ENCODE assay signal across 8 mouse cellular contexts in the genomic region with DNA sequence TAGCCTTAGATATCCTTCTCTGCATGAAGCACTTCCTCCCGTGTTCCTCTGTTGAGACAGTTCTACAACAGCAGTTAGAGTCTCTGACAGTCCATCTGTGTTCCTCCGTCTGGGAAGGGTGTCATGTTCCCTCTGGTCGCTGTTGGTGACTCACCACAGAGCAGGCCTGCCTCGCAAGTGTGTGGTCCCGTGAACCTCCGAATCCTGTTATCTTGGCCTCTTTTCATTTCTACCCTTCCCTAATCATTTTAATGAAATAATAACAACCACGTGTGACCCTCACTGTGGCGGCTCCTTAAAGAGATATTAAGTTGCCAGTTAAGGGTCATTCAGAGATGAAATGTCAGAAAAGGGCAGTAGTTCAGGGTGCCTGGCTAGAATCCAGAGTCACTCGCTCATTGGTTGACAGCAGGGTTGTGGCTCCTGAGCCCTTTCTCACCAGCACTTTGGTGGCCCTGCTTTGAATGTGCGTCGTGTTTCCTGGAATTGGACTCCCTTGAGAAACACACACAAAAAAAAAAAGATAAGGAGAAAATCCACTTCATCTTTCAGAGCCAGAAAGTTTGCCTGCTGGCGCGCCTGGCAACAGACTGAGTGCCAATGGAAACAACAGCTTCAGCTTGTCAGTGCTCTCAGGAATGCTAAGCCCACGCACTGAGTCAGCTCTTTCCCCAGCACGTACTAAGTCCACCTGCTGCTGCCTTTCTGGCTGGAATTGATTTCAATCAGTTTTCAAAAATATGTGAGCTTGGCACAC.
DNase-seq lines count a peak whose midpoint lies in the region; ATAC-seq and TF ChIP-seq lines count a peak whose summit lies in the region.

No protein-coding gene starts in this region.

- WGBS in forebrain, embryonic 14.5 days = 69% methylated on average over 15 of the region's 15 CpGs
- WGBS in forebrain, embryonic 10.5 days = 65% methylated on average over 15 of the region's 15 CpGs
- WGBS in forebrain, postnatal 0 days = 38% methylated on average over 15 of the region's 15 CpGs
- WGBS in limb, embryonic 10.5 days = 26% methylated on average over 15 of the region's 15 CpGs
- WGBS in midbrain, embryonic 14.5 days = 57% methylated on average over 15 of the region's 15 CpGs
- 59% methylated on average over 15 of the region's 15 CpGs for WGBS in midbrain, embryonic 16.5 days

- H3K9ac ChIP-seq in forebrain, embryonic 14.5 days (ENCODE audit: low read length) = no peak overlapping the region
- no peak overlapping the region for H3K9ac ChIP-seq in forebrain, postnatal 0 days
- no peak overlapping the region for H3K9ac ChIP-seq in midbrain, embryonic 14.5 days (replicated peaks; ENCODE audit: low read length)
- H3K9ac ChIP-seq in midbrain, embryonic 16.5 days (ENCODE audit: low read depth, low read length) = no peak overlapping the region

- H3K4me3 ChIP-seq in forebrain, embryonic 14.5 days (ENCODE audit: low read depth, low read length) = no peak overlapping the region
- no peak overlapping the region for H3K4me3 ChIP-seq in forebrain, embryonic 10.5 days
- H3K4me3 ChIP-seq in forebrain, postnatal 0 days (ENCODE audit: low read depth, low read length) = no peak overlapping the region
- no peak overlapping the region for H3K4me3 ChIP-seq in limb, embryonic 10.5 days
- no peak overlapping the region for H3K4me3 ChIP-seq in midbrain, embryonic 14.5 days (replicated peaks; ENCODE audit: low read depth, low read length)
- no peak overlapping the region for H3K4me3 ChIP-seq in midbrain, embryonic 16.5 days (ENCODE audit: low read depth, low read length)

- peak; percentile 52; the same call in 1 of the 2 replicates for ATAC-seq in forebrain, embryonic 14.5 days
- peak; percentile 79 for ATAC-seq in forebrain, postnatal 0 days
- ATAC-seq in midbrain, embryonic 14.5 days (ENCODE audit: low FRiP score, low TSS enrichment) = no peak
- no peak for ATAC-seq in midbrain, embryonic 16.5 days

- TF ChIP-seq CTCF in forebrain, postnatal 0 days (IDR thresholded peaks at IDR 0.05; ENCODE audit: low read depth) = no peak

- no peaks in the 10 kb centered on the region for H3K9me3 ChIP-seq in forebrain, embryonic 14.5 days (replicated peaks; ENCODE audit: control insufficient read depth, low read length)
- no peaks in the 10 kb centered on the region for H3K9me3 ChIP-seq in forebrain, embryonic 10.5 days
- H3K9me3 ChIP-seq in forebrain, postnatal 0 days (ENCODE audit: low read length) = no peaks in the 10 kb centered on the region
- H3K9me3 ChIP-seq in limb, embryonic 10.5 days (replicated peaks) = no peaks in the 10 kb centered on the region
- no peaks in the 10 kb centered on the region for H3K9me3 ChIP-seq in midbrain, embryonic 14.5 days (ENCODE audit: control insufficient read depth, low read length)
- H3K9me3 ChIP-seq in midbrain, embryonic 16.5 days (replicated peaks; ENCODE audit: control insufficient read depth, low read length, poor library complexity, severe bottlenecking) = no peaks in the 10 kb centered on the region

- H3K27me3 ChIP-seq in forebrain, embryonic 14.5 days (replicated peaks; ENCODE audit: control insufficient read depth, insufficient read depth, low read length) = no peaks in the 10 kb centered on the region
- peaks cover 8% of the 10 kb centered on the region for H3K27me3 ChIP-seq in forebrain, embryonic 10.5 days (ENCODE audit: poor library complexity, severe bottlenecking)
- no peaks in the 10 kb centered on the region for H3K27me3 ChIP-seq in forebrain, postnatal 0 days (ENCODE audit: insufficient read depth, low read length)
- H3K27me3 ChIP-seq in limb, embryonic 10.5 days (ENCODE audit: low read depth, poor library complexity, severe bottlenecking) = peaks cover 8% of the 10 kb centered on the region
- no peaks in the 10 kb centered on the region for H3K27me3 ChIP-seq in midbrain, embryonic 14.5 days (ENCODE audit: control insufficient read depth, insufficient read depth, low read length)
- H3K27me3 ChIP-seq in midbrain, embryonic 16.5 days (ENCODE audit: control insufficient read depth, insufficient read depth, low read depth, low read length) = no peaks in the 10 kb centered on the region

- DNase-seq in forebrain, embryonic 14.5 days (ENCODE audit: low spot score) = peak; percentile 58
- no peak for DNase-seq in forebrain, embryonic 10.5 days (ENCODE audit: extremely low spot score, low spot score)
- DNase-seq in forebrain, postnatal 0 days = peak; percentile 83
- DNase-seq in kidney, adult 8-10 months = peak; percentile 7 to 10
- DNase-seq in limb, embryonic 10.5 days (ENCODE audit: low spot score) = peak; percentile 39
- no peak for DNase-seq in midbrain, embryonic 14.5 days
- no peak for DNase-seq in ovary, postnatal 14 days (ENCODE audit: low spot score)

- H3K27ac ChIP-seq in forebrain, embryonic 14.5 days (ENCODE audit: low read depth, low read length) = no peak overlapping the region
- H3K27ac ChIP-seq in forebrain, embryonic 10.5 days = no peak overlapping the region
- no peak overlapping the region for H3K27ac ChIP-seq in forebrain, postnatal 0 days (ENCODE audit: low read depth, low read length)
- no peak overlapping the region for H3K27ac ChIP-seq in limb, embryonic 10.5 days
- no peak overlapping the region for H3K27ac ChIP-seq in midbrain, embryonic 14.5 days (replicated peaks; ENCODE audit: low read depth, low read length)
- no peak overlapping the region for H3K27ac ChIP-seq in midbrain, embryonic 16.5 days (ENCODE audit: low read length)

- no peak overlapping the region for H3K4me2 ChIP-seq in forebrain, embryonic 14.5 days (ENCODE audit: low read length)
- no peak overlapping the region for H3K4me2 ChIP-seq in forebrain, postnatal 0 days (ENCODE audit: low read depth)
- H3K4me2 ChIP-seq in midbrain, embryonic 14.5 days (ENCODE audit: low read length) = no peak overlapping the region
- H3K4me2 ChIP-seq in midbrain, embryonic 16.5 days (ENCODE audit: low read length) = no peak overlapping the region

- H3K4me1 ChIP-seq in forebrain, embryonic 14.5 days (ENCODE audit: control insufficient read depth, insufficient read depth, low read length) = no peaks in the 10 kb centered on the region
- no peaks in the 10 kb centered on the region for H3K4me1 ChIP-seq in forebrain, embryonic 10.5 days
- H3K4me1 ChIP-seq in forebrain, postnatal 0 days (ENCODE audit: insufficient read depth) = 0 out of 2 replicates have a peak, but pooled peaks cover 3% of the 10 kb centered on the region
- H3K4me1 ChIP-seq in limb, embryonic 10.5 days = peaks cover 11% of the 10 kb centered on the region
- no peaks in the 10 kb centered on the region for H3K4me1 ChIP-seq in midbrain, embryonic 14.5 days (ENCODE audit: control insufficient read depth, insufficient read depth, low read length)
- H3K4me1 ChIP-seq in midbrain, embryonic 16.5 days (ENCODE audit: control insufficient read depth, insufficient read depth, low read length) = no peaks in the 10 kb centered on the region

- 0 out of 2 replicates have a peak, but pooled peaks cover 8% of the 10 kb centered on the region for H3K36me3 ChIP-seq in forebrain, embryonic 14.5 days (ENCODE audit: control insufficient read depth, insufficient read depth, low read length)
- H3K36me3 ChIP-seq in forebrain, embryonic 10.5 days (replicated peaks) = no peaks in the 10 kb centered on the region
- H3K36me3 ChIP-seq in forebrain, postnatal 0 days (ENCODE audit: insufficient read depth) = peaks cover 11% of the 10 kb centered on the region; the same call in 1 of the 2 replicates
- H3K36me3 ChIP-seq in limb, embryonic 10.5 days = no peaks in the 10 kb centered on the region
- H3K36me3 ChIP-seq in midbrain, embryonic 14.5 days (ENCODE audit: control insufficient read depth, insufficient read depth, low read length) = no peaks in the 10 kb centered on the region
- H3K36me3 ChIP-seq in midbrain, embryonic 16.5 days (ENCODE audit: control insufficient read depth, insufficient read depth, low read length) = peaks cover 5% of the 10 kb centered on the region; the same call in 1 of the 2 replicates

Comparison
In these comparisons a context has a peak if more than half of its experiments do, and no peak if none do; other contexts are left out.
1. DNase-seq: peak in forebrain, embryonic 14.5 days (single experiment), forebrain, postnatal 0 days (single experiment), kidney, adult 8-10 months (2 of 2) and limb, embryonic 10.5 days (single experiment); none in forebrain, embryonic 10.5 days (single experiment), midbrain, embryonic 14.5 days (single experiment) and ovary, postnatal 14 days (single experiment).
2. ATAC-seq: peak in forebrain, embryonic 14.5 days (single experiment) and forebrain, postnatal 0 days (single experiment); none in midbrain, embryonic 14.5 days (single experiment) and midbrain, embryonic 16.5 days (single experiment).